Mouse (Mus musculus) T-cell, adult 66 days (primary cell): ENCODE data around the gene Hipk4. TPM values are rescaled to one million over a fixed set of nuclear protein-coding genes. Genes with fewer than 3 reads are reported as not detected.

Experiments used
- total RNA-seq, 2 experiments: library from RNA; stranded (reverse); gene quantifications; 3 replicates in 1 of 2; 4 replicates in 1 of 2; pipeline ENCODE4 v1.2.4; 2023

Gene Hipk4
- under 1 TPM; 0.21 to 0.55 TPM for total RNA-seq

GRCm38 (mm10) chr7:27522967-27523366 lies at the start of gene Hipk4:
Hipk4 (plus strand) TSS chr7:27523267.

GRCm38 (mm10) chr7:27486770-27487697 lies 36.0 kb upstream of the Hipk4 start, which contains the start of gene Sertad1:
Sertad1 (plus strand) TSS chr7:27486910.

GRCm38 (mm10) chr7:27499036-27499435 lies 24.0 kb upstream of the Hipk4 start, which contains the start of gene Prx:
Prx (plus strand) TSS chr7:27499324.

GRCm38 (mm10) chr7:27552931-27553513 lies 30.0 kb downstream of the Hipk4 start, which contains the start of the genes Pld3 and 2310022A10Rik:
Pld3 (minus strand) TSS chr7:27553218.
2310022A10Rik (plus strand) TSS chr7:27553233.

Other genes starting within 250 kb of the Hipk4 start
- gene Ltbp4, start 185.6 kb upstream of the Hipk4 start, total RNA-seq = under 1 TPM; 0.56 to 0.90 TPM
- 10 to 100 TPM; 80.3 to 82.3 TPM for gene Shkbp1, start 167.2 kb upstream of the Hipk4 start, total RNA-seq
- 1 to 10 TPM; 1.4 to 6.8 TPM for gene Gm20479, start 165.8 kb upstream of the Hipk4 start, total RNA-seq
- not detected for gene Sptbn4, start 75.6 kb upstream of the Hipk4 start, total RNA-seq
- gene Blvrb, start 75.3 kb upstream of the Hipk4 start, total RNA-seq = 10 to 100 TPM; 11.0 to 13.4 TPM
- 10 to 100 TPM; 13.1 to 15.4 TPM for gene Sertad3, start 49.5 kb upstream of the Hipk4 start, total RNA-seq
- gene Sertad1, start 36.4 kb upstream of the Hipk4 start, total RNA-seq = 10 to 100 TPM; 32.9 to 42.1 TPM
- 1 to 10 TPM; 1.5 to 1.6 TPM for gene Prx, start 23.9 kb upstream of the Hipk4 start, total RNA-seq
- 100 to 1,000 TPM; 117 to 120 TPM for gene Pld3, start 30.0 kb downstream of the Hipk4 start, total RNA-seq
- gene 2310022A10Rik, start 30.0 kb downstream of the Hipk4 start, total RNA-seq = 10 to 100 TPM; 23.2 to 28.0 TPM
- 100 to 1,000 TPM; 142 to 145 TPM for gene Akt2, start 68.3 kb downstream of the Hipk4 start, total RNA-seq
- gene Ttc9b, start 130.6 kb downstream of the Hipk4 start, total RNA-seq = under 1 TPM in 1 of 2 experiments, not detected in 1; 0.35 TPM
- 10 to 100 TPM; 14.4 to 21.8 TPM for gene Map3k10, start 151.3 kb downstream of the Hipk4 start, total RNA-seq
- 1 to 10 TPM; 1.3 to 1.9 TPM for gene Zfp607b, start 166.1 kb downstream of the Hipk4 start, total RNA-seq
- gene Zfp60, start 208.1 kb downstream of the Hipk4 start, total RNA-seq = 10 to 100 TPM; 14.3 to 20.1 TPM